8 mouse cellular contexts compared by ENCODE assay signal in genomic region chr7:25187662-25188650, GRCm38 (mm10). TPM values are rescaled to one million over a fixed set of nuclear protein-coding genes. Genes with fewer than 3 reads are reported as not detected.
A peak's percentile ranks its signal among the peaks of the same experiment; 100 is the strongest.
DNase-seq lines count a peak whose midpoint lies in the region; ATAC-seq and TF ChIP-seq lines count a peak whose summit lies in the region.

No protein-coding gene starts in this region.

- ATAC-seq in embryonic facial prominence, embryonic 15.5 days (ENCODE audit: insufficient number of reproducible peaks, low FRiP score, low TSS enrichment, low read depth) = 0 out of 2 replicates have a peak, but pooled peaks have one; percentile 54
- peak; percentile 91 for ATAC-seq in kidney, embryonic 14.5 days (ENCODE audit: low FRiP score, low TSS enrichment)
- ATAC-seq in limb, embryonic 14.5 days (ENCODE audit: low FRiP score, low read depth) = peak; percentile 85; the same call in 1 of the 2 replicates

- H3K4me3 ChIP-seq in embryonic facial prominence, embryonic 15.5 days (replicated peaks) = no peak overlapping the region
- H3K4me3 ChIP-seq in heart, embryonic 10.5 days = no peak overlapping the region
- no peak overlapping the region for H3K4me3 ChIP-seq in kidney, embryonic 14.5 days (ENCODE audit: low read length)
- no peak overlapping the region for H3K4me3 ChIP-seq in limb, embryonic 14.5 days (replicated peaks; ENCODE audit: low read length)

- H3K27me3 ChIP-seq in embryonic facial prominence, embryonic 15.5 days = peaks cover 21% of the 10 kb centered on the region
- peaks cover 35% of the 10 kb centered on the region for H3K27me3 ChIP-seq in heart, embryonic 10.5 days (ENCODE audit: insufficient read depth, poor library complexity, severe bottlenecking)
- H3K27me3 ChIP-seq in kidney, embryonic 14.5 days (ENCODE audit: control insufficient read depth, insufficient read depth, low read length) = peaks cover 6% of the 10 kb centered on the region; the same call in 1 of the 2 replicates
- peaks cover 3% of the 10 kb centered on the region; the same call in 1 of the 2 replicates for H3K27me3 ChIP-seq in limb, embryonic 14.5 days (ENCODE audit: control insufficient read depth, insufficient read depth, low read length)

- no peaks in the 10 kb centered on the region for H3K36me3 ChIP-seq in embryonic facial prominence, embryonic 15.5 days
- no peaks in the 10 kb centered on the region for H3K36me3 ChIP-seq in heart, embryonic 10.5 days
- H3K36me3 ChIP-seq in kidney, embryonic 14.5 days (ENCODE audit: control insufficient read depth, insufficient read depth, low read length) = no peaks in the 10 kb centered on the region
- H3K36me3 ChIP-seq in limb, embryonic 14.5 days (ENCODE audit: control insufficient read depth, insufficient read depth, low read length) = no peaks in the 10 kb centered on the region

- H3K9ac ChIP-seq in embryonic facial prominence, embryonic 15.5 days = no peak overlapping the region
- H3K9ac ChIP-seq in kidney, embryonic 14.5 days (ENCODE audit: low read depth, low read length) = no peak overlapping the region
- H3K9ac ChIP-seq in limb, embryonic 14.5 days (ENCODE audit: low read depth, low read length, severe bottlenecking) = no peak overlapping the region

- no peak overlapping the region for H3K4me2 ChIP-seq in embryonic facial prominence, embryonic 15.5 days (replicated peaks)
- H3K4me2 ChIP-seq in kidney, embryonic 14.5 days (replicated peaks; ENCODE audit: low read depth, low read length) = no peak overlapping the region
- H3K4me2 ChIP-seq in limb, embryonic 14.5 days (replicated peaks; ENCODE audit: low read depth, low read length, severe bottlenecking) = no peak overlapping the region

- no peak for TF ChIP-seq POLR2A in limb, embryonic 14.5 days (IDR thresholded peaks at IDR 0.05; ENCODE audit: borderline replicate concordance, extremely low read depth, insufficient read depth, insufficient read length)

- H3K27ac ChIP-seq in embryonic facial prominence, embryonic 15.5 days (replicated peaks) = no peak overlapping the region
- H3K27ac ChIP-seq in heart, embryonic 10.5 days = no peak overlapping the region
- H3K27ac ChIP-seq in kidney, embryonic 14.5 days (ENCODE audit: low read depth, low read length) = no peak overlapping the region
- H3K27ac ChIP-seq in limb, embryonic 14.5 days (replicated peaks; ENCODE audit: low read depth, low read length) = no peak overlapping the region

- H3K4me1 ChIP-seq in embryonic facial prominence, embryonic 15.5 days = no peaks in the 10 kb centered on the region
- H3K4me1 ChIP-seq in heart, embryonic 10.5 days = no peaks in the 10 kb centered on the region
- H3K4me1 ChIP-seq in kidney, embryonic 14.5 days (ENCODE audit: control insufficient read depth, insufficient read depth, low read length) = no peaks in the 10 kb centered on the region
- no peaks in the 10 kb centered on the region for H3K4me1 ChIP-seq in limb, embryonic 14.5 days (ENCODE audit: control insufficient read depth, insufficient read depth, low read length)

- WGBS in embryonic facial prominence, embryonic 15.5 days = 27% methylated on average over 21 of the region's 21 CpGs
- 23% methylated on average over 21 of the region's 21 CpGs for WGBS in heart, embryonic 10.5 days
- 25% methylated on average over 21 of the region's 21 CpGs for WGBS in kidney, embryonic 14.5 days
- 21% methylated on average over 21 of the region's 21 CpGs for WGBS in limb, embryonic 14.5 days

- H3K9me3 ChIP-seq in embryonic facial prominence, embryonic 15.5 days (replicated peaks) = no peaks in the 10 kb centered on the region
- no peaks in the 10 kb centered on the region for H3K9me3 ChIP-seq in heart, embryonic 10.5 days
- no peaks in the 10 kb centered on the region for H3K9me3 ChIP-seq in kidney, embryonic 14.5 days (ENCODE audit: control insufficient read depth, low read length)
- no peaks in the 10 kb centered on the region for H3K9me3 ChIP-seq in limb, embryonic 14.5 days (ENCODE audit: control insufficient read depth, low read length)

- peak; percentile 86 for DNase-seq in 3T3-L1 (ENCODE audit: low read depth, low spot score)
- DNase-seq in adrenal gland, postnatal 36 days = peak; percentile 86 to 91
- peak; percentile 91 for DNase-seq in heart, embryonic 10.5 days (ENCODE audit: low spot score)
- peak; percentile 83 for DNase-seq in limb, embryonic 14.5 days (ENCODE audit: low spot score)
- peak; percentile 54 to 83 for DNase-seq in monocyte, adult 2 months (ENCODE audit: low read depth in 1 of 2, low spot score in 2 of 2)
- DNase-seq in spleen, postnatal 14 days (ENCODE audit: low spot score in 2 of 2) = peak; percentile 68 to 82

RNA-seq across cellular contexts. Expression of gene Pou2f2, which starts 8.4 kb away (rescaled TPM):
- total RNA-seq in adrenal gland, postnatal 36 days (2021) = 1 to 10 TPM in 1 of 2 experiments, under 1 TPM in 1; 0.86 to 1.3 TPM
- polyA plus RNA-seq in embryonic facial prominence, embryonic 15.5 days (2015; fragmentation: Nextera tagmentation; extraction: Ambion mirVana) = 1.1 and 2.0 TPM in 2 replicates
- polyA plus RNA-seq in heart, embryonic 10.5 days (2016; fragmentation: Nextera tagmentation; extraction: Ambion mirVana) = 0.73 and 0.74 TPM in 2 replicates
- 0.39 and 0.90 TPM in 2 replicates for polyA plus RNA-seq in kidney, embryonic 14.5 days (2014; fragmentation: Nextera tagmentation; extraction: Ambion mirVana)
- polyA plus RNA-seq in limb, embryonic 14.5 days (2012; rRNA removed) = 1.3 and 2.6 TPM in 2 replicates
- polyA plus RNA-seq in limb, embryonic 14.5 days (2014; fragmentation: Nextera tagmentation; extraction: Ambion mirVana) = 0.55 and 1.9 TPM in 2 replicates

RNA-seq across cellular contexts. Expression of gene Dedd2, which starts 32.5 kb away (rescaled TPM):
- 10 to 100 TPM; 16.7 to 17.7 TPM for total RNA-seq in adrenal gland, postnatal 36 days (2021)
- polyA plus RNA-seq in embryonic facial prominence, embryonic 15.5 days (2015; fragmentation: Nextera tagmentation; extraction: Ambion mirVana) = 13.2 and 14.7 TPM in 2 replicates
- 6.7 and 8.1 TPM in 2 replicates for polyA plus RNA-seq in heart, embryonic 10.5 days (2016; fragmentation: Nextera tagmentation; extraction: Ambion mirVana)
- polyA plus RNA-seq in kidney, embryonic 14.5 days (2014; fragmentation: Nextera tagmentation; extraction: Ambion mirVana) = 8.7 and 10.8 TPM in 2 replicates
- polyA plus RNA-seq in limb, embryonic 14.5 days (2012; rRNA removed) = 11.1 and 14.0 TPM in 2 replicates
- polyA plus RNA-seq in limb, embryonic 14.5 days (2014; fragmentation: Nextera tagmentation; extraction: Ambion mirVana) = 9.0 and 9.4 TPM in 2 replicates

RNA-seq across cellular contexts. Expression of gene Zfp526, which starts 33.3 kb away (rescaled TPM):
- total RNA-seq in adrenal gland, postnatal 36 days (2021) = 1 to 10 TPM; 9.3 to 9.4 TPM
- polyA plus RNA-seq in embryonic facial prominence, embryonic 15.5 days (2015; fragmentation: Nextera tagmentation; extraction: Ambion mirVana) = 3.3 TPM in 2 replicates
- 2.5 and 3.0 TPM in 2 replicates for polyA plus RNA-seq in heart, embryonic 10.5 days (2016; fragmentation: Nextera tagmentation; extraction: Ambion mirVana)
- 2.2 and 4.2 TPM in 2 replicates for polyA plus RNA-seq in kidney, embryonic 14.5 days (2014; fragmentation: Nextera tagmentation; extraction: Ambion mirVana)
- polyA plus RNA-seq in limb, embryonic 14.5 days (2012; rRNA removed) = 11.1 and 13.0 TPM in 2 replicates
- 3.9 and 4.2 TPM in 2 replicates for polyA plus RNA-seq in limb, embryonic 14.5 days (2014; fragmentation: Nextera tagmentation; extraction: Ambion mirVana)

RNA-seq across cellular contexts. Expression of gene Gsk3a, which starts 49.7 kb away (rescaled TPM):
- total RNA-seq in adrenal gland, postnatal 36 days (2021) = 10 to 100 TPM; 93.3 to 96.7 TPM
- polyA plus RNA-seq in embryonic facial prominence, embryonic 15.5 days (2015; fragmentation: Nextera tagmentation; extraction: Ambion mirVana) = 11.5 and 13.0 TPM in 2 replicates
- 8.2 and 11.9 TPM in 2 replicates for polyA plus RNA-seq in heart, embryonic 10.5 days (2016; fragmentation: Nextera tagmentation; extraction: Ambion mirVana)
- 15.7 and 18.5 TPM in 2 replicates for polyA plus RNA-seq in kidney, embryonic 14.5 days (2014; fragmentation: Nextera tagmentation; extraction: Ambion mirVana)
- 155 and 204 TPM in 2 replicates for polyA plus RNA-seq in limb, embryonic 14.5 days (2012; rRNA removed)
- 16.3 and 18.8 TPM in 2 replicates for polyA plus RNA-seq in limb, embryonic 14.5 days (2014; fragmentation: Nextera tagmentation; extraction: Ambion mirVana)
